Mouse (Mus musculus) ovary, postnatal 10 days (tissue): ENCODE results near the gene Mfsd4b1.
"Not testable (repeated sequence)": the region's sequence is repeated elsewhere in the genome, so short reads cannot be mapped to it uniquely, and the experiment has no call there.

Source experiments
- DNase-seq: peaks from one replicate; pipeline ENCODE4 v3.0.0; 2022; ENCODE audit warnings: low spot score

Mfsd4b1 gene

GRCm38 (mm10) chr10:40032897-40033296 lies 7.8 kb upstream of the Mfsd4b1 start:
- no peak for DNase-seq

- no peak for DNase-seq
Observed at GRCm38 (mm10) chr10:40030716-40031115, 5.6 kb upstream of the Mfsd4b1 start.

- no peak for DNase-seq
Observed at GRCm38 (mm10) chr10:40029610-40030009, 4.5 kb upstream of the Mfsd4b1 start.

GRCm38 (mm10) chr10:40028091-40028490 lies 3.0 kb upstream of the Mfsd4b1 start:
- DNase-seq = no peak

- DNase-seq = no peak
Observed at GRCm38 (mm10) chr10:40026546-40026945, 1.5 kb upstream of the Mfsd4b1 start.

- no peak for DNase-seq
Observed at GRCm38 (mm10) chr10:40025560-40025959, 492 bp upstream of the Mfsd4b1 start.

- DNase-seq = no peak
Observed at GRCm38 (mm10) chr10:40020401-40020800, 4.7 kb downstream of the Mfsd4b1 start.

GRCm38 (mm10) chr10:40019492-40019891 lies 5.6 kb downstream of the Mfsd4b1 start:
- no peak for DNase-seq

GRCm38 (mm10) chr10:40018261-40018860 lies 6.7 kb downstream of the Mfsd4b1 start:
- no peak for DNase-seq

- DNase-seq = no peak
Observed at GRCm38 (mm10) chr10:40009591-40009990, 15.5 kb downstream of the Mfsd4b1 start.

- DNase-seq = not testable (repeated sequence)
Observed at GRCm38 (mm10) chr10:40008847-40009246, 16.2 kb downstream of the Mfsd4b1 start.

GRCm38 (mm10) chr10:40007953-40008352 lies 17.1 kb downstream of the Mfsd4b1 start:
- DNase-seq = no peak

- no peak for DNase-seq
Observed at GRCm38 (mm10) chr10:40006963-40007362, 18.1 kb downstream of the Mfsd4b1 start.

- DNase-seq = no peak
Observed at GRCm38 (mm10) chr10:40000746-40001145, 24.3 kb downstream of the Mfsd4b1 start.

- no peak for DNase-seq
Observed at GRCm38 (mm10) chr10:39991155-39991554, 33.9 kb downstream of the Mfsd4b1 start.

GRCm38 (mm10) chr10:39986466-39986865 lies 38.6 kb downstream of the Mfsd4b1 start, which contains the start of gene Mfsd4b5:
Mfsd4b5 (minus strand) TSS chr10:39986646.
- no peak for DNase-seq

- DNase-seq = no peak
Observed at GRCm38 (mm10) chr10:39982604-39983003, 42.5 kb downstream of the Mfsd4b1 start.

GRCm38 (mm10) chr10:39978231-39978630 lies 46.8 kb downstream of the Mfsd4b1 start:
- DNase-seq = no peak

GRCm38 (mm10) chr10:39977346-39977745 lies 47.7 kb downstream of the Mfsd4b1 start:
- DNase-seq = no peak

- no peak for DNase-seq
Observed at GRCm38 (mm10) chr10:39975771-39976170, 49.3 kb downstream of the Mfsd4b1 start.

- DNase-seq = no peak
Observed at GRCm38 (mm10) chr10:39974982-39975381, 50.1 kb downstream of the Mfsd4b1 start.

GRCm38 (mm10) chr10:39967512-39967911 lies 57.6 kb downstream of the Mfsd4b1 start:
- DNase-seq = no peak

- no peak for DNase-seq
Observed at GRCm38 (mm10) chr10:39961906-39962305, 63.2 kb downstream of the Mfsd4b1 start.

GRCm38 (mm10) chr10:39960441-39960822 lies 64.6 kb downstream of the Mfsd4b1 start:
- DNase-seq = no peak
